14 mouse cellular contexts compared by ENCODE assay signal in genomic region chr7:12040664-12041063, GRCm38 (mm10).
"Had no signal": no experiment of that assay in that cellular context is flagged by ENCODE, and none has a peak within 500 bp of the region (broad histone marks: within the 10 kb centered on the region; RNA-seq: fewer than 3 reads in every experiment).

No protein-coding gene starts in this region.

- DNase-seq: cerebellum, postnatal 10 days; cerebellum, postnatal 14 days; cerebellum, postnatal 25 days; cerebellum, postnatal 36 days; embryo, embryonic 11 days; forebrain, postnatal 0 days; gastrocnemius, adult 2 months; gastrocnemius, postnatal 10 days; gastrocnemius, postnatal 14 days; gastrocnemius, postnatal 25 days; gastrocnemius, postnatal 36 days; heart, adult 11 months; heart, adult 18-20 months; heart, adult 2 months had no signal
